Mouse (Mus musculus) olfactory bulb, adult 2 months (tissue): ENCODE data around the gene Slc39a7.

Experiments
- CTCF ChIP-seq: fragments of 200-500 bp; IDR thresholded peaks from 2 replicates; pipeline ENCODE4 v1.5.1; 2012; ENCODE audit warnings: low read depth, mild to moderate bottlenecking, low read length, moderate library complexity; ENCODE audit not compliant: insufficient read depth
- POLR2A ChIP-seq: fragments of 200-500 bp; IDR thresholded peaks from 2 replicates; pipeline ENCODE4 v1.6.1; 2012; ENCODE audit warnings: mild to moderate bottlenecking, low read depth, low read length, moderate library complexity; ENCODE audit not compliant: insufficient read depth

- TF ChIP-seq CTCF = no peak
- TF ChIP-seq POLR2A = no peak
These were observed 40.6 kb upstream of the Slc39a7 start for GRCm38 (mm10) chr17:34072091-34072490.
